Mouse (Mus musculus): ENCODE measurements around the gene Prpf4b.
"Not testable (repeated sequence)": the region's sequence is repeated elsewhere in the genome, so short reads cannot be mapped to it uniquely, and the experiment has no call there.

The Prpf4b gene

GRCm38 (mm10) chr13:34875166-34875710 is at the start of gene Prpf4b:
Gene Prpf4b (plus strand): TSS chr13:34875302.
- peak; percentile 67 for DNase-seq (ENCODE audit: extremely low spot score, low read depth, low spot score)

DNA sequence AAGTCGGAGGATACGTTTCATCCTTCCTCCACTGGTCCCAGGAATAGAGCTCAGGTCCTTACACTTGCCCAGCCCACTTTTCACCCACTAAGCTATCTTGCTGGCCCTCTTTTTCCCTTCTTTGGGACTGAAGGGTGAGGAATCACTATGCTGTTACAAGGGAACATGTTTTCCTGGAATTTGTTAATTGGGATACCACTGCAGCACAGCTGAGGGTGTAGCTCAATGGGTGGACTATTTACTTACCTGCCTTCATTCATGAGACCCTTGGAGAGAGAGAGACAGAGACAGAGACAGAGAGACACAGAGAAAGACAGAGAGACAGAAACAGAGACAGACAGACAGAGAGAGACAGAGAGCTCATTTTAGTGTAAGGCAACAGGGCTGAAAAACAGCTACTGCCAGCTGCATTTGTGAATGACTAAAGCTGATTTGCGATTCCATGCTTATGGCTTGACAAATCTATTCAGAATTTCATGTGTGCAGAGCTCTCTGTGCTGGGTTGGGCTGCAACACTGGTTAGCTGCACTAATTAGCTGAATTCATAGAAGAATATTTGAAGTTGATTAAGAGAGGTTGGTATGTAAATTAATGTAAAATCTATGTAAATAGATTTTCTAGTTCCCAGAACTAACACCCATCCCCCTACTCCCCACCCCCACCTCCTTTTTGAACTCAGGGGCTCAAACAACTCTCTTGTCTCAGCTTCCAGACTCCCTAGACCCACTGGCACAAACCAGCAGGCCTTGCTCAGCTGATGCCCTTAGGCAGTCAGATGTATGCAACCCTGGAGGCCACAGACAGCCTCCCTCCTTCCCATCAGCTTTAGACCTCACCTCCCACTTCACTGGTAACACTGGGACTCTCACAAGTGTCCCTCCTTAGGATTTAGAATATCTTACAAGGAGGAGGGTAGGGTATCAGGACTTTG is 48.1 kb upstream of the Prpf4b start:
- no peak for DNase-seq (ENCODE audit: extremely low spot score, low read depth, low spot score)

GRCm38 (mm10) chr13:34827988-34828882 is 46.9 kb upstream of the Prpf4b start:
- no peak for DNase-seq (ENCODE audit: extremely low spot score, low read depth, low spot score)

DNA sequence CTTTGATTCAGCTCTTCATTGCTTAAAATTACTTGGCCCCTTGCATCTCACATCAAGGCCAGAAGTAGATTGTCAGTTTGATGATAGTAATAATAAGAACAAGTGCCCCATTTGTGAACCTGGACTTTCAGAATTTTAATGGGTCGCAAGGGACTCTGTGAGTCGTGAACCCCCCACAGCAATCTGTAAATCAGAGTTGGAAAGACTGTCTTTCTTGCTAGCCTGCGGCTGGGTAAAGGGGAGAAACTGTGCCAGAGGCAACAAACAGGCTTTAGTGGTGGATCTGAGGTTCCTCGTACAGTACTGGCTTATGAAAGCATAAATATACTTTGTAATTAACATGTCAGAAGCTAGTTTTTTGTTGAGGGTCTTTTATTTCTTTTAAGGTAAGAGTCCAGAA is 32.3 kb upstream of the Prpf4b start:
- DNase-seq (ENCODE audit: extremely low spot score, low read depth, low spot score), result no peak

DNA sequence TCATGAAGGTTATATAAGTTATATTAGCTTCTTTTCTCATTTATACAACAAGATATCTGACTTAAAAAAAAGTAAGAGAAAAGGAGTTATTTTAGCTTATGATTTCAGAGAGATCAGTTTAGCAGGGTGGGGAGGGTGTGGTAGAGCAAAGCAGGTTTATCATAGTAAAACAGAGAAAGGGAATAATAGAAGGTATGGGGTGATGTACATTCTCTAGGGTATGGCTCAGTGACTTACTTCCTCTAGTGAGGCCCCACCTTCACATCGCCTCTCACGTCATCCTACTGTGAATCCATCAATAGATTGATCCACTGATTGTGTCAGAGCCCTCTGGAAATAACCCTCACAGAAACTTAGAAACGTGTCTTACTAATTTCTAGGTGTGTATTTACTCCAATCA is 24.3 kb upstream of the Prpf4b start:
- DNase-seq (ENCODE audit: extremely low spot score, low read depth, low spot score), result no peak

GRCm38 (mm10) chr13:34851191-34851784 is 23.8 kb upstream of the Prpf4b start:
- no peak for DNase-seq (ENCODE audit: extremely low spot score, low read depth, low spot score)

- no peak for DNase-seq (ENCODE audit: extremely low spot score, low read depth, low spot score)
Measured at GRCm38 (mm10) chr13:34857526-34857925, 17.6 kb upstream of the Prpf4b start.

GRCm38 (mm10) chr13:34859406-34859805 is 15.7 kb upstream of the Prpf4b start:
- no peak for DNase-seq (ENCODE audit: extremely low spot score, low read depth, low spot score)

DNA sequence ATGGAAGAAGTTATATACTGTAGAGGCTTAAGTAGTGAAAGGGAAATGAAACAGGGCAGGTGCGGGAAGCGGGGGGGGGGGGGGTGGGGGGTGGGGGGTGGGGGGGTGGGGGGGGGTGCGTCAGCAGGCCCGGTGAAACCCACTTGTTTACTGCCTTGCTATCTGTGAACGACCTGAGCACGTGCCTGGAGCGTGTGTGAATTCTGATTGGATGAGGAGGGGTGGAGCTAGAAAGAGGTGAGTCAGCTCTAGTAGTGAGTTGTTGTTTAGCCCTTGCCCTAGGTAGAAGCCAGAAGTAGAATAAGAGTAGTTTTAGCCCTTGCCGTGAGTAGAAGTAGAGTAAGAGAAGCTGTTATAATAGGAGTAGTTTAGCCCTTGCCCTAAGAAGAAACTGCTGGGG is 13.9 kb upstream of the Prpf4b start:
- DNase-seq (ENCODE audit: extremely low spot score, low read depth, low spot score), result not testable (repeated sequence)

- DNase-seq (ENCODE audit: extremely low spot score, low read depth, low spot score), result peak; percentile 79
Measured at GRCm38 (mm10) chr13:34864420-34865169, 10.5 kb upstream of the Prpf4b start.

DNA sequence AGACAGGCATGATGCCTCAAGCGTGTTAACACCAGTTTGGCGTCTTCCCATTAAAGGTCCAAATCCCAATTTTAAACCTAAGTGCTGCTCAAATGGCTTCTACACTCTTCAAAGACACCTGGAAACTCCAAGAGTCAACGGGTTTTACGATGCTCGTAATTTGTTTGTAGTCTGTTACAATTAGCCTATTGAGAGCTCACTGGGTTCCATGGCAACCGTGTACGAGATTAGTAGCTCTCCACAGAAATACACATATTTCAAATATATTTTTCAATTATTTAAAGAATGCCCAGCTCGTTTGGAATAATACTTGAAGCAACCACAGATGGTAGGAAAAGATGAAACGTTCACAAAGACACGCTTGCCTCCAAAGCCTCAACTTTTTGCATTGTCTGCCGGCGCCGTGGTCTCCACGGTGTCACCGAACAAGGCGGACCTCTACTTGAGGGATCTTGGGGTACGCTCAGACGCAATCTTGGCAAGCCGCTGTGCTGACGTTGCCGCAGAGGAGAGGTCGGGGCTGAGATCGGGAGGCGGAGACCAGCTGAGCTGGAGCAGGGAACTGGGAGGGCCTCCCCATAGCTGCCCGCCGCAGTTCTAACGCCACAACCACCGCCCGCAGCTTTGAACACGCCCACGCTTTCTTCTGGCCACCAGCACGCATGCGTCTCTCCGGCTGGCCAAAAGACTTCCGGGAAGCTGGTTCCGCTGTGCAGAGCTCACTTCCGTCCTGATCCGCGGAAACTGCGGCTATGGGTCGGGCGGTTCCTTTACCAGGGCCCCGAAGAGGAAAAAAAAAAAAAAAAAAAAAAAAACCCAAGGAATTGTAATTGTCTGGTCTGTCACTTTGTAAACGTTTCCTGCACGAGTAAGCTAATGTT is 1.1 kb upstream of the Prpf4b start:
- peak; percentile 74 for DNase-seq (ENCODE audit: extremely low spot score, low read depth, low spot score)

GRCm38 (mm10) chr13:34874736-34875135 is 366 bp upstream of the Prpf4b start:
- not testable (repeated sequence) for DNase-seq (ENCODE audit: extremely low spot score, low read depth, low spot score)

DNA sequence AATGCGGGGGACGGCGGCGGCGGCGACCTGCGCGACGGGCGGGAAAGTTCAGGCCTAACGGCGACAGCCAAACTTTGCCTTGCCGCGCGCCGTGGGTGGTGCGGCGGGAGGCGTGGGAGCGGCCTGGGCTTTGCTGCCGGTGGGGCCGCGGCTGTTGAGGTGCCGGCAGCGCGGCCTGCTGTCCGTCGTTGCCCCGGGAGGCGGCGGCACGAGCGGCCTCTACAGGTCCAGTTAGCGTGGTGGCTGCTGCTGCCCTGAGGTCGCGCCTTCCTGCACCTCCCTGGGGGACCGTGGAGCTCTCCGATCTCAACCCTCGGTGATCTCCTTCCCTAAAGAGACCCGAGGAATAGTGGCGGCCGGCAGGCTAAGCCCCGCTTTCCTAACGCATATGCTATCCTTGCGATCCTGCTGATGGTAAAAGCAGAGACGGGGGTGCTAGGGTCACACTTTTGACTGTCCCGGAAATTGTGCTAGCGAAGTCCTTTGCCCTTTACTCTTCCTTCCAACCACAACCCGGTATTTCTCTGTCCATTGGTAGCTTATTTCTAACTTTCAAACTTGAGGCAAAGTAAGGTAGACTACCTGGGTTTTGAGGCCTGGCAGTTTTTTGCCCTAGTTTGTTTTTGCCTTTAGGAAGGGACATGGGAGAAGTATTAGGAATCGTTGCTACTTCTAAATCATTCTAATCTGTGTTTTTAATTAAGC is 791 bp downstream of the Prpf4b start:
- no peak for DNase-seq (ENCODE audit: extremely low spot score, low read depth, low spot score)

DNA sequence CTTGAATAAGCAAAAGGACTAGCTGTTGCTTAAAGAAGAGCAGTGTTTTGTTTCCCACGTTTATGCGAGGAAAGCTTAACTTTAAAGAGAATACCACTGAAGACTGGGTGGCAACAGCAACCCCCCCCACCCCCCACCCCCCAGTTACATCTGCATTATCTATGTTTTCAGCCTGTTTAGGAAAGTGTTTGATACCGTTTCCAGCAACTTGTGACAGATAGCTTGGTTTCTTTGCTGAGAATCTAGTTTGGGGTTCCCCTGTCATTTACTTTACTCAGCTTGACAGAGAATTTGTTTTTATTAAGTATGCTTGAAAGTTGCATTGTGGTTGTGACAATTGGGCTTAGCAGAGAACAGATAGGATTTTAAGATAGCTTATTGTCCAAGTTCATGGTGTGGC is 1.4 kb downstream of the Prpf4b start:
- DNase-seq (ENCODE audit: extremely low spot score, low read depth, low spot score), result no peak

DNA sequence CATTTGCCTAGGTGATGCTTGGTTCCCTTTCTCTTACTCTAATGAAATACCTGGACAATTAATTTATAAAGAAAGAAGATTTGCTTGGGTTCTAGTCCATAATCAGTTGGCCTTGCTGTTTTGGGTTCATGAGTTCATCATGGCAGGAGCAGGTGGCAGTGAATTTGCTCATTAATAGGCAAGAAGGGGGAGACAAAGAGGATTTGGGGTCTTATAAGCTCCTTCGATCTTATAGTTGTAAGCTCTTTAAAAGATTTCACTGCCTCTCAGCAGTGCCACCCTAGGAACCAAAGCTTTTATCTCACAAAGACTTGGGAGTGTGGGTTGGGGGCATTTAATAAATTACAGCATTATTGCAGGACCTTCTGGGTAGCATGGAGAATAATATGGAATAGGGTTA is 17.8 kb downstream of the Prpf4b start:
- DNase-seq (ENCODE audit: extremely low spot score, low read depth, low spot score), result no peak

DNA sequence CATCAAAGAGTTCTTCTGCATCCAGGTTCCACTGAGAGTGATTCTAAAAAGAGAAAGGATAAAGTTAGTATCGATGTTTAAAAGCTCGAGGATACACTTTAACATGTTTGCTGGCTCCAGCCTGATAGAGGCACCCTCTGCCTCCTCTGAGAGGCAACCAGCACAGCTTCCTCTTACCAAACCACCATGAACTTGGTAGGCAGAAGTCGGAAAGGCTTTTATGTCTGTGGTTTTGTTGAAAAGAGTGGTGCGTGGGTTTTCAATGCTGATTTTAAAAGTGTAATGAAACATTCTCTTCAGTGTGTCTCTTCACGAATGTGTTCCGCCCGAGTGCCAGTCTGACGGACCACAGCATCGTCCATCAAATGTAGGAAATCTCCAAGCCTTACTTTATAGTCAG is 39.5 kb downstream of the Prpf4b start:
- no peak for DNase-seq (ENCODE audit: extremely low spot score, low read depth, low spot score)

- no peak for DNase-seq (ENCODE audit: extremely low spot score, low read depth, low spot score)
Measured at GRCm38 (mm10) chr13:34916520-34917167, 41.5 kb downstream of the Prpf4b start.

GRCm38 (mm10) chr13:34924210-34924609 is 49.1 kb downstream of the Prpf4b start, which contains the start of the genes Fam217a and 4933417A18Rik:
Gene Fam217a (minus strand): TSS chr13:34924310.
Gene 4933417A18Rik (plus strand): TSS chr13:34924409.
- DNase-seq (ENCODE audit: extremely low spot score, low read depth, low spot score), result no peak

All from hindlimb bud, embryonic 11.5 days (tissue).